30 mouse cellular contexts compared by ENCODE assay signal in genomic region chr4:32148597-32148996, GRCm38 (mm10).
DNase-seq lines count a peak whose midpoint lies in the region; ATAC-seq and TF ChIP-seq lines count a peak whose summit lies in the region.
"Had no signal": no experiment of that assay in that cellular context is flagged by ENCODE, and none has a peak within 500 bp of the region (broad histone marks: within the 10 kb centered on the region; RNA-seq: fewer than 3 reads in every experiment).

No protein-coding gene starts in this region.

- no peak for TF ChIP-seq RAD21 in CH12.LX (IDR thresholded peaks at IDR 0.05; ENCODE audit: low read depth, low read length)

- H3K4me2 ChIP-seq in CH12.LX (ENCODE audit: insufficient read depth, low read depth, poor library complexity, severe bottlenecking): peak overlapping the region; percentile 27; the same call in 1 of the 2 replicates
- H3K4me2 ChIP-seq: embryonic facial prominence, embryonic 13.5 days; heart, embryonic 13.5 days; hindbrain, embryonic 14.5 days; liver, embryonic 12.5 days; neural tube, embryonic 12.5 days had no signal

- H3K9me3 ChIP-seq in CH12.LX (replicated peaks; ENCODE audit: low read length): no peaks in the 10 kb centered on the region
- H3K9me3 ChIP-seq: embryonic facial prominence, embryonic 13.5 days; heart, embryonic 13.5 days; liver, embryonic 12.5 days; neural tube, embryonic 12.5 days had no signal

- no peak overlapping the region for H3K4me3 ChIP-seq in CH12.LX (replicated peaks in 1 of 3; ENCODE audit: low read depth in 2 of 3, low read length in 2 of 3, poor library complexity in 1 of 3)
- H3K4me3 ChIP-seq: embryonic facial prominence, embryonic 13.5 days; gastrocnemius, adult 2 months; heart, adult 2 months; heart, embryonic 13.5 days; liver, embryonic 12.5 days; neural tube, embryonic 12.5 days had no signal

- no peaks in the 10 kb centered on the region for H3K36me3 ChIP-seq in CH12.LX (replicated peaks in 1 of 2; ENCODE audit: control insufficient read depth in 1 of 2, insufficient read depth in 1 of 2, low read length in 1 of 2)
- H3K36me3 ChIP-seq: embryonic facial prominence, embryonic 13.5 days; heart, embryonic 13.5 days; liver, embryonic 12.5 days; neural tube, embryonic 12.5 days had no signal

- H3K27ac ChIP-seq in CH12.LX (ENCODE audit: insufficient read depth, low read depth): no peak overlapping the region
- H3K27ac ChIP-seq: embryonic facial prominence, embryonic 13.5 days; gastrocnemius, adult 2 months; heart, adult 2 months; heart, embryonic 13.5 days; hindbrain, embryonic 14.5 days; liver, embryonic 12.5 days; macrophage; neural tube, embryonic 12.5 days had no signal

- no peak for ATAC-seq in megakaryocyte progenitor cell, adult 5-6 weeks (replicated peaks; ENCODE audit: poor library complexity)
- ATAC-seq: forebrain, embryonic 16.5 days; liver, embryonic 12.5 days; liver, postnatal 0 days had no signal

- dilution Hi-C loops in CH12.LX (cut with MboI; ENCODE audit: extremely low pct_ligation_motif_present, extremely low pct_unique_long_range_greater_than_20kb, low sequenced_read_pairs): no loop called here

- no peaks in the 10 kb centered on the region for H3K79me2 ChIP-seq in CH12.LX (replicated peaks; ENCODE audit: control insufficient read depth, extremely low read depth, insufficient read depth, poor library complexity, severe bottlenecking)

- TF ChIP-seq EP300 in CH12.LX (IDR thresholded peaks at IDR 0.05; ENCODE audit: low read length): peak; percentile 17; the same call in 1 of the 2 replicates

- no peak for TF ChIP-seq POLR2A in CH12.LX (IDR thresholded peaks at IDR 0.05; ENCODE audit: low read depth, low read length)

- TF ChIP-seq CTCF in CH12.LX (conservative IDR thresholded peaks at IDR 0.05 in 1 of 2, IDR thresholded peaks at IDR 0.05 in 1 of 2; ENCODE audit: low read depth in 2 of 2, low read length in 2 of 2): no peak

- peak; percentile 26 for DNase-seq in thymus, postnatal 0 days (ENCODE audit: low spot score)
- no peak for DNase-seq in thymus, postnatal 4 days
- DNase-seq in CH12.LX (ENCODE audit: extremely low read depth): no peak
- DNase-seq in naive thymus-derived CD4-positive, alpha-beta T cell, adult 2 months (ENCODE audit: low read depth): peak; percentile 87
- DNase-seq in layer of hippocampus, adult 9-10 months (ENCODE audit: low spot score): no peak
- no peak for DNase-seq in lung, postnatal 14 days
- DNase-seq: adrenal gland, postnatal 14 days; cerebellum, adult 11-12 months; cerebellum, adult 9-11 months; embryo, embryonic 11 days; gastrocnemius, adult 2 months; gastrocnemius, postnatal 36 days; heart, adult 2 months; heart, postnatal 10 days; kidney, adult 2 months; kidney, postnatal 36 days; layer of hippocampus, postnatal 36 days; left cerebral cortex, postnatal 4 days; liver, postnatal 0 days; midbrain, embryonic 14.5 days; right cerebral cortex, postnatal 25 days; thymus, adult 2 months had no signal

- H3K27me3 ChIP-seq in CH12.LX (replicated peaks): no peaks in the 10 kb centered on the region
- H3K27me3 ChIP-seq: embryonic facial prominence, embryonic 13.5 days; heart, embryonic 13.5 days; liver, embryonic 12.5 days; neural tube, embryonic 12.5 days had no signal

- peaks cover 1 to 23% of the 10 kb centered on the region in 2 experiments; a peak in 2 of 4 replicates for H3K4me1 ChIP-seq in CH12.LX (ENCODE audit: control insufficient read depth in 1 of 2, insufficient read depth in 2 of 2)
- H3K4me1 ChIP-seq: liver, embryonic 12.5 days had no signal

- in situ Hi-C loops in CH12.LX (cut with MboI; ENCODE audit: low pct_ligation_motif_present, low pct_unique_long_range_greater_than_20kb, low sequenced_read_pairs): no loop called here

- no peak overlapping the region for H3K9ac ChIP-seq in CH12.LX (ENCODE audit: insufficient read depth, low read depth)
- H3K9ac ChIP-seq: embryonic facial prominence, embryonic 13.5 days; heart, embryonic 13.5 days; hindbrain, embryonic 14.5 days; liver, embryonic 12.5 days; liver, postnatal 0 days; neural tube, embryonic 12.5 days had no signal

TF ChIP-seq in CH12.LX, 34 proteins besides CTCF, POLR2A, EP300 and RAD21:
- TF ChIP-seq HCFC1 (IDR thresholded peaks at IDR 0.05; ENCODE audit: low read depth, low read length) (no peak), RCOR1 (conservative IDR thresholded peaks at IDR 0.05; ENCODE audit: low read depth, low read length) (no peak), KAT2A (IDR thresholded peaks at IDR 0.05; ENCODE audit: insufficient replicate concordance, low read length) (no peak), TBP (conservative IDR thresholded peaks at IDR 0.05; ENCODE audit: low read depth, low read length) (no peak), SIN3A (IDR thresholded peaks at IDR 0.05; ENCODE audit: low read length) (no peak), GABPA (IDR thresholded peaks at IDR 0.05; ENCODE audit: insufficient replicate concordance, low read depth, low read length) (no peak), MXI1 (IDR thresholded peaks at IDR 0.05; ENCODE audit: low read depth, low read length) (no peak), IRF4 (IDR thresholded peaks at IDR 0.05; ENCODE audit: low read depth, low read length) (no peak), USF2 (conservative IDR thresholded peaks at IDR 0.05; ENCODE audit: low read depth, low read length) (no peak), UBTF (IDR thresholded peaks at IDR 0.05; ENCODE audit: low read depth, low read length) (no peak), USF1 (IDR thresholded peaks at IDR 0.05; ENCODE audit: low read depth, low read length) (no peak), ZMIZ1 (IDR thresholded peaks at IDR 0.05; ENCODE audit: low read depth, low read length) (no peak)

Comparison
In these comparisons a context has a peak if more than half of its experiments do, and no peak if none do; other contexts are left out.
1. DNase-seq: peak in thymus, postnatal 0 days (single experiment) and naive thymus-derived CD4-positive, alpha-beta T cell, adult 2 months (single experiment); none in thymus, postnatal 4 days (single experiment), CH12.LX (single experiment), layer of hippocampus, adult 9-10 months (single experiment) and lung, postnatal 14 days (single experiment).